17 mouse cellular contexts compared by ENCODE assay signal in genomic region chr2:18979046-18979445, GRCm38 (mm10).
"Had no signal": no experiment of that assay in that cellular context is flagged by ENCODE, and none has a peak within 500 bp of the region (broad histone marks: within the 10 kb centered on the region; RNA-seq: fewer than 3 reads in every experiment).

No protein-coding gene starts in this region.

- H3K36me3 ChIP-seq: liver, embryonic 15.5 days; lung, embryonic 15.5 days; midbrain, embryonic 13.5 days; midbrain, embryonic 15.5 days; neural tube, embryonic 13.5 days; stomach, embryonic 15.5 days had no signal

- H3K27me3 ChIP-seq: liver, embryonic 15.5 days; lung, embryonic 15.5 days; midbrain, embryonic 13.5 days; midbrain, embryonic 15.5 days; neural tube, embryonic 13.5 days; stomach, embryonic 15.5 days had no signal

- H3K27ac ChIP-seq: liver, embryonic 15.5 days; lung, embryonic 15.5 days; macrophage; midbrain, embryonic 13.5 days; midbrain, embryonic 15.5 days; stomach, embryonic 15.5 days; stomach, postnatal 0 days had no signal

- H3K4me3 ChIP-seq: liver, embryonic 15.5 days; lung, embryonic 15.5 days; midbrain, embryonic 13.5 days; midbrain, embryonic 15.5 days; neural tube, embryonic 13.5 days; stomach, embryonic 15.5 days had no signal

- H3K4me1 ChIP-seq: lung, embryonic 15.5 days; midbrain, embryonic 15.5 days had no signal

- H3K9me3 ChIP-seq: liver, embryonic 15.5 days; lung, embryonic 15.5 days; midbrain, embryonic 13.5 days; midbrain, embryonic 15.5 days; neural tube, embryonic 13.5 days; stomach, embryonic 15.5 days had no signal

- H3K9ac ChIP-seq: liver, embryonic 15.5 days; liver, postnatal 0 days; lung, embryonic 15.5 days; midbrain, embryonic 13.5 days; midbrain, embryonic 15.5 days; neural tube, embryonic 13.5 days; stomach, embryonic 15.5 days had no signal

- DNase-seq: liver, postnatal 0 days; lung, adult 2 months; lung, postnatal 14 days; lung, postnatal 36 days; right cerebral cortex, postnatal 14 days; thymus, adult 2 months; thymus, postnatal 25 days; thymus, postnatal 4 days had no signal

- ATAC-seq: liver, postnatal 0 days; lung, postnatal 0 days; midbrain, embryonic 13.5 days; midbrain, embryonic 15.5 days had no signal
